Mouse (Mus musculus) cortical plate, adult 2 months (tissue): ENCODE measurements around the gene Ltb4r2. TPM values are rescaled to one million over a fixed set of nuclear protein-coding genes. Genes with fewer than 3 reads are reported as not detected.
A peak's percentile ranks its signal among the peaks of the same experiment; 100 is the strongest.

ENCODE experiments used
- H3K27ac ChIP-seq: fragments of 200-500 bp; 2 replicates; pipeline ENCODE4 v1.5.1; 2012; ENCODE audit warnings: low read length, control low read depth, inconsistent platforms; ENCODE audit not compliant: insufficient read depth
- H3K4me1 ChIP-seq: fragments of 200-500 bp; 2 replicates; pipeline ENCODE4 v1.6.1; 2011; ENCODE audit warnings: low read length; ENCODE audit not compliant: control insufficient read depth, insufficient read depth
- H3K4me3 ChIP-seq: fragments of 200-500 bp; 2 replicates; pipeline ENCODE4 v1.5.1; 2011; ENCODE audit warnings: mild to moderate bottlenecking, low read length, control low read depth; ENCODE audit not compliant: insufficient read depth
- CTCF ChIP-seq: fragments of 200-500 bp; IDR thresholded peaks from 2 replicates; pipeline ENCODE4 v1.5.1; 2011; ENCODE audit warnings: mild to moderate bottlenecking, control low read depth, low read length; ENCODE audit not compliant: insufficient read depth; ENCODE audit errors: extremely low read depth
- POLR2A ChIP-seq: fragments of 200-500 bp; IDR thresholded peaks from 2 replicates; pipeline ENCODE4 v1.6.1; 2011; ENCODE audit warnings: mild to moderate bottlenecking, low read length, control low read depth; ENCODE audit not compliant: insufficient read depth; ENCODE audit errors: extremely low read depth
- polyA plus RNA-seq: library from polyadenylated mRNA; depleted of rRNA; stranded (reverse); fragments of >200 nt; gene quantifications from 2 replicates; pipeline ENCODE4 v1.2.3, GENCODE M21; 2012; rRNA removed

The Ltb4r2 gene
- polyA plus RNA-seq = 0.15 and 0.17 TPM in 2 replicates

DNA sequence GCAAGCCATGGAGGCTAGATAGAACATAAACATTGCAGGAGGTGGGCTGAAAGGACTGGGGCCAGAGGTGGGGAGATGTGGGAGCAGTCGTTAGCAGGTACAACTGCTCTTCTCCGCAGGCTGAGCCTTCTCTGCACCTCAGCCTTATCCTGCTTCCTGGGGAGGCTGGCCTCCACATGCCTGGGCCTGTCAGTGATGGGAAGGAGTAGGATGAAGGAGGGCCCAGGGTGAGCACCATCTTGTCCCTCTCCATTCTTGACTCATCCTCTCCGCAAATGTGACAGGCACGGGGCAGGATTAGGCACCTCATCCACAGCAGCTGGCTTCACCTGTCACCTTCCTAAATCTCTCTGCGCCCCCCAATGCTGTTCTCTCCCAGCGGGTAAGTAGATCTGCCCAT lies at the start of gene Ltb4r2:
Ltb4r2 (plus strand) TSS at position 266 of the 400 bp plus-strand sequence.
- Histone ChIP-seq H3K27ac (no peak within 1 kb of the TSS), H3K4me1 (no peaks in the 10 kb centered on the region), H3K4me3 (peak within 1 kb of the TSS; percentile 59)
- TF ChIP-seq POLR2A (no peak), CTCF (no peak)

- H3K27ac ChIP-seq = no peak overlapping the region
- no peaks in the 10 kb centered on the region for H3K4me1 ChIP-seq
- TF ChIP-seq CTCF = no peak
- no peak for TF ChIP-seq POLR2A
- no peak overlapping the region for H3K4me3 ChIP-seq
These were observed 49.4 kb upstream of the Ltb4r2 start for GRCm38 (mm10) chr14:55711786-55712185.

- Histone ChIP-seq H3K27ac (no peak overlapping the region), H3K4me3 (no peak overlapping the region), H3K4me1 (no peaks in the 10 kb centered on the region)
- TF ChIP-seq CTCF (no peak), POLR2A (no peak)
These were observed 48.1 kb upstream of the Ltb4r2 start for GRCm38 (mm10) chr14:55713007-55713728.

DNA sequence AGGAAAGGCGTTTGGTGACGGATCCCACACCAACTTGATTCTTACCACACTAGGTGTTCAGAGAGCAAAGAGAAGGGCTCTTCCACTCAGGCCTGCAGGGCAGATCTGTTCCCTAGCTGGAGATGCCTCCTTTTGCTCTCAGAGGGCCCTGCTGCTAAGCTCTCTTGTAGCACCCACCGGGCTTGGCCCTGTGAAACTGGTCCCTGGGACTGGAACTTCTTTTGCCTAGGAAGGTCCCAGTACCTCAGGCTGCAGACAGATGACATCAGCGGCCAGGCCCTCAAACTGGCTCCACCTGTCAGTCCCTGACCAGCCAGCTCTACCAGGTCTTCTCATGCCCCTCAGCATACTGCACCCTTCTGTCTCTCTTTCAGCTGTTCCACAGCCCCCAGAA lies 47.5 kb upstream of the Ltb4r2 start, which contains the start of gene Tgm1:
Tgm1 (minus strand) TSS at position 198 of the 394 bp plus-strand sequence.
- no peak within 1 kb of the TSS for H3K4me3 ChIP-seq
- TF ChIP-seq CTCF = no peak
- TF ChIP-seq POLR2A = no peak
- H3K4me1 ChIP-seq = no peaks in the 10 kb centered on the region
- no peak within 1 kb of the TSS for H3K27ac ChIP-seq

- H3K4me3 ChIP-seq = no peak overlapping the region
- TF ChIP-seq POLR2A = no peak
- no peak for TF ChIP-seq CTCF
- no peak overlapping the region for H3K27ac ChIP-seq
- no peaks in the 10 kb centered on the region for H3K4me1 ChIP-seq
These were observed 46.3 kb upstream of the Ltb4r2 start for GRCm38 (mm10) chr14:55714893-55715292.

- Histone ChIP-seq H3K27ac (no peak overlapping the region), H3K4me3 (no peak overlapping the region), H3K4me1 (no peaks in the 10 kb centered on the region)
- no peak for TF ChIP-seq POLR2A
- TF ChIP-seq CTCF = no peak
These were observed 45.0 kb upstream of the Ltb4r2 start for GRCm38 (mm10) chr14:55716271-55716670.

GRCm38 (mm10) chr14:55716884-55717283 lies 44.3 kb upstream of the Ltb4r2 start:
- Histone ChIP-seq H3K27ac (no peak overlapping the region), H3K4me1 (no peaks in the 10 kb centered on the region), H3K4me3 (no peak overlapping the region)
- TF ChIP-seq CTCF (no peak), POLR2A (no peak)

GRCm38 (mm10) chr14:55719737-55720136 lies 41.5 kb upstream of the Ltb4r2 start:
- Histone ChIP-seq H3K4me3 (no peak overlapping the region), H3K4me1 (no peaks in the 10 kb centered on the region), H3K27ac (no peak overlapping the region)
- TF ChIP-seq POLR2A (no peak), CTCF (no peak)

DNA sequence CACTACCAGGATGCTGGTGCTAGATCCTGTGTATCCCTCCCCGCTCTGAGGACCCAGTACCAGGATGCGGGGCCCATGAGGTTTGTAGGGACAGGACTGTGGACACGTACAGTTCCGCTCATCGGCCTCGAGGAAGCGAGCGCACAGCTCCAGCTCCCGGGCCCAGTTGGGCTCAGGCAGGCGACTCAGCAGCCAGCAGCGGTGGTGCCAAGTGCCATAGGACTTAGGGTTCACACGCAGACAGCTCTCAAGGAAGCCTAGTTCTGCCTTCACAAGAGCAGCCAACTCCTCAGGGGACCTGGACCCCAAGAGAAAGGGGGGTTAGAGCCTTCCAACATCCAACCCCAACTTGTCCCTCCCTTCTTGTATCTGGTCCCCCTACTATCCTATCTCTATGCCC lies 40.6 kb upstream of the Ltb4r2 start:
- no peak overlapping the region for H3K4me3 ChIP-seq
- TF ChIP-seq POLR2A = no peak
- no peak for TF ChIP-seq CTCF
- H3K27ac ChIP-seq = no peak overlapping the region
- H3K4me1 ChIP-seq = no peaks in the 10 kb centered on the region

- Histone ChIP-seq H3K4me3 (peak overlapping the region; percentile 62; the same call in 1 of the 2 replicates), H3K27ac (no peak overlapping the region)
- TF ChIP-seq CTCF (no peak), POLR2A (no peak)
These were observed 40.2 kb upstream of the Ltb4r2 start for GRCm38 (mm10) chr14:55721076-55721475.

More at GRCm38 (mm10) chr14:55721076-55721475, 40.2 kb upstream of the Ltb4r2 start:
- H3K4me1 ChIP-seq = no peaks in the 10 kb centered on the region
